Mouse (Mus musculus): ENCODE results near the gene Dhtkd1. TPM values are rescaled to one million over a fixed set of nuclear protein-coding genes. Genes with fewer than 3 reads are reported as not detected.
"Not testable (repeated sequence)": the region's sequence is repeated elsewhere in the genome, so short reads cannot be mapped to it uniquely, and the experiment has no call there.

The Dhtkd1 gene
- total RNA-seq (2022), result 10 to 100 TPM in 3 of 4 experiments, 1 to 10 TPM in 1; 8.4 to 14.5 (median 11.0) TPM

DNA sequence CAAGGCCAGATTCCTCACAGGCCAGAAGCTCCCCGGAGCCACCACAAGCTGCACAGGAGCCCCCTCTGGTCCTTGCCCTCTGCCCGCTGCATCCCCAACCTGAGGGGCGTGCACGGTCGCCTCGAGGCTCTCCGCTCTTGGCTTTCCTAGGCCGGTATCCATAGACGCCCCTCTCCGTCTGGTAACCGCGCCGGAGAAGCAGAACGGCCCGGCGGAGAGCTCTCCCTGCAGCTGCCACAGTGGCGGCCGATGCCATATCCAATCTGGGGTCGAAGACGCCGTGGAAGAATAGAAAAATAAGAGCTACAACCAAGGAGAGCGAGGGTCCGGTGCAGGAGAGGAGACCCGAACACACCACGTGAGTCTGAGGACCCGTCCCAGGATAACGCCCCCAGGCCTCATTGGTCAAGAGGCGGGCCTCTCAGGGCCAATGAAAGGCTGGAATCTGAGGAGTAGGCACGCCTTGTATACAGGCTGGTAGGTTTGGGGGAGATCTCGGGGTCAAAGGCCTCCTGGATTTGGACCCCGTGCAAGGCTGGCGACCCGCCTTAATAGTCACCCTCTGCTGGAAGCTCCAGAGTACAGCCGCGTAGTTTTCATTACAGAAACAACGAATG, at the start of gene Dhtkd1:
Gene Dhtkd1 (minus strand): TSS at position 377 of the 617 bp plus-strand sequence.
- DNase-seq (ENCODE audit: low spot score in 2 of 2), result peak; percentile 49 to 65

DNA sequence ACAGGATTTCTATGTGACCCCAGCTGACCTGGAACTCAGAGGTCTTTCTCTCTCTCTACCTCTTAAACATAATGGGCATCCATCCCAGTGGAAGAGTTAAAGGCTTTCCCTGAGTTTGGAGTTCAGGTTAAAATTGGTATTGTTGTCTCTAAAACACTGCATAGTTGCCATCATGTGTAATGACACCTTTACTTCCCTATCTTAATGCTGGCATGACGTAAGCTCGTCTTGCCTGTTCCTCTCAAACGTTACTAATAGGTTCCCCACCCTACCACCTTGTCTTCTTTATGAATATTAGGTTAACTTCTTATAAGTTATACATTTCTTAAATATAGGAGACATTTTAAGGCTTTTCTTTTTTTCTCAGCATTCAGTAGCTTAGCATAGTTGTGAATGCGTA, 34.9 kb upstream of the Dhtkd1 start:
- no peak for DNase-seq (ENCODE audit: low spot score in 2 of 2)

DNA sequence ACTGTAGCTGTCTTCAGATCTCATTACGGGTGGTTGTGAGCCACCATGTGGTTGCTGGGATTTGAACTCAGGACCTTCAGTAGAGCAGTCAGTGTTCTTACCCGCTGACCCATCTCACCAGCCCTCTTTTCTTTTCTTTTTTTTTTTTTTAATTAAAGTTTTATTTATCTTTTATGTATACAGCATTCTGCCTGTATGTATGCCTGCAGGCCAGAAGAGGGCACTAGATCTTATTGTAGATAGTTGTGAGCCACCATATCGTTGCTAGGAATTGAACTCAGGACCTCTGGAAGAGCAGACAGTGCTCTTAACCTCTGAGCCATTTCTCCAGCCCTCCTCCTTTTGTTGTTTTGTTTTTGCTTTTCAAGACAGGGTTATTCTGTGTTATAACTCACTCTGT, 28.0 kb upstream of the Dhtkd1 start:
- not testable (repeated sequence) for DNase-seq (ENCODE audit: low spot score in 2 of 2)

DNA sequence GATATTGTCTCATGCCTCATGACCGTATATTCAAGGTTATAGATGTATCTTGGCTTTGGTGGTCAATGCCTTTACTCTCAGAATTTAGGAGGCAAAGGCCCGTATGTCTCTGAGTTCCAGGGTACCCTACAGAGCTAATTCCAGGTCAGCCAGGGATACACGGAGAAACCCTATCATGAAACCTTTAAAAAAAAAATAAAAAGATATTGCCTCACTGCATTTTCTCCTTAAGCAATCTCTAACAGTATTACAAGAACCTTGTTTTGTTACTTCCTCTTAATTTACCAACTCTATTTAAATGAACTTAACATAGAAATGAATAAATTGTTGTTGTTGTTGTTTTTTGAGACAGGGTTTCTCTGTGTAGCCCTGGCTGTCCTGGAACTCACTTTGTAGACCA, 23.4 kb upstream of the Dhtkd1 start:
- no peak for DNase-seq (ENCODE audit: low spot score in 2 of 2)

DNA sequence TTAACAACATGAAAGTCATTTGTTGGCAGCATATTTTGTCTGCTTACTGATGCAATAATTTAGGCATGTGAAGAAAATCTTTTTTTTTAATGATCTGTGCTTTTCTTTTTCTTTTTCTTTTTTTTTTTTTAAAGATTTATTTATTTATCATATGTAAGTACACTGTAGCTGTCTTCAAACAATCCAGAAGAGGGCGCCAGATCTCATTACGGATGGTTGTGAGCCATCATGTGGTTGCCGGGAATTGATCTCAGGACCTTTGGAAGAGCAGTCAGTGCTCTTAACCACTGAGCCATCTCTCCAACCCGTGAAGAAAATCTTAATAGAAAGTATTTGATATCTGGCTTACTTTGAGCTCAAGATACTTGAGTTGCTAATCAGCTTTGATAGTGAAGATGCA, 21.1 kb upstream of the Dhtkd1 start:
- not testable (repeated sequence) for DNase-seq (ENCODE audit: low spot score in 2 of 2)

DNA sequence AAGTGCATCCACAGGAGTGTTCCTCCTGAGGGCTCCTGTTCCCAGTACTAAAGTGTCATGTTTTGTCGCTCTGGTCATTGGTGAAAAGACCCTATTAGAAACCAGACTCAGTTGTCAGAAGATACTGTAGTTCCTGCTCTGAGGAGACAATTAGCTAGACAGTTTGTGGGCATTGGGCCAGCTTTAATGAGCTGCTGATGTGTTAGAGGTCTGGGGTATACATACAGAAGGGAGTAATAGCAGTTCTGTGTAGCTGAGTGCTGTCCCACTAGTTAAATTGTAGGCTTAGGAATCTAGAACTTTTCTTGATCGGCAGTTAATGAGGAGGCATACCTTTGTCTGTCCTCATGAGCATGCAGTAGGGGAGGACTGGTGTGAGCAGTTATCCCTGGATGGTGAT, 19.7 kb upstream of the Dhtkd1 start:
- no peak for DNase-seq (ENCODE audit: low spot score in 2 of 2)

DNA sequence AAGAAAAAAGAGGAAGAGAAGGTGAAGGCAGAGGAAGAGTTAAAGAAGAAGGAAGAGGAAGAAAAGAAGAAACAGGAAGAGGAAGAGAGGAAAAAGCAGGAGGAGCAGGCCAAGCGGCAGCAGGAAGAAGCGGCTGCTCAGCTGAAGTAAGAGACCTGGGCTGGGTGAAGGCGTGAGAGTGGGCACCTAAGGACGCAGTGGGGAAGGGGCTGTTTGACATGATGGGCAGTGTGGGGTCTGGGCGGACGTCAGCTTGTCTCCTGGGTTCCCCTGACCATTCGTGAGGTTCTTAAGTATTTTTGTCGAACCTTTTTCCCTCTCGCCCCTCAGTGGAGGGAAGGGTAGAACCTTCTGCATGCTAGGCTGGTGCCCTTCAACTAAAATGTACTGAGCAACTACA, 15.1 kb upstream of the Dhtkd1 start:
- DNase-seq (ENCODE audit: low spot score in 2 of 2), result no peak

DNA sequence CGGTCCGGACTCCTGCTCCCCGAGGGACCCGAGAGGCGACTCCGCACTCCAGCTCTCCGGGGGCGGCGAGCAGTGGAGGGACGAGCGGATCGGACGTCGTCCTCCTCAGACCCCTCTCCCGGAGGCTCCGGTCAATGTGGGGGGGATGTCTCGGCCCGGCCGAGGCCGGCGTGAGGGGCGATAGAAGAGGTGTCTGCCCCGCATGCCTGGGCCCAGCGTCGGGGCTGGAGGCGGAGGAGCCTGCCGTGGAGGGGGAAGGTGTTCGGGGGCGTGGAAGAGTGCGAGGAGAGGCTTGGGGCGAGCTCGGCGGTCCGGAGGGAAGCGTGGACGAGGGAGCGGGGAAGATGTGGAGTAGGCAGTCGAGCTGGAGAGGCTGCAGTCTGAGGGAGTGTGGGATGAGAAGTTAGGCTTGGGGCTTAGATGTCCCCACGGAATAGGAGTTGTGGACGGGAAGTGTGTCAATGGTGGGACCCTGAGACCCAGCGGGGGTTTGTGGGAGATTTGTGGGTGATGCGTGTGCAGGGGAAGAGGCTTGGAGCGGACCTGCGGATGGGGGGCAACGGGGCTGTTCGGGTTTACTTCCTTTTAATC, 9.1 kb upstream of the Dhtkd1 start:
- no peak for DNase-seq (ENCODE audit: low spot score in 2 of 2)

DNA sequence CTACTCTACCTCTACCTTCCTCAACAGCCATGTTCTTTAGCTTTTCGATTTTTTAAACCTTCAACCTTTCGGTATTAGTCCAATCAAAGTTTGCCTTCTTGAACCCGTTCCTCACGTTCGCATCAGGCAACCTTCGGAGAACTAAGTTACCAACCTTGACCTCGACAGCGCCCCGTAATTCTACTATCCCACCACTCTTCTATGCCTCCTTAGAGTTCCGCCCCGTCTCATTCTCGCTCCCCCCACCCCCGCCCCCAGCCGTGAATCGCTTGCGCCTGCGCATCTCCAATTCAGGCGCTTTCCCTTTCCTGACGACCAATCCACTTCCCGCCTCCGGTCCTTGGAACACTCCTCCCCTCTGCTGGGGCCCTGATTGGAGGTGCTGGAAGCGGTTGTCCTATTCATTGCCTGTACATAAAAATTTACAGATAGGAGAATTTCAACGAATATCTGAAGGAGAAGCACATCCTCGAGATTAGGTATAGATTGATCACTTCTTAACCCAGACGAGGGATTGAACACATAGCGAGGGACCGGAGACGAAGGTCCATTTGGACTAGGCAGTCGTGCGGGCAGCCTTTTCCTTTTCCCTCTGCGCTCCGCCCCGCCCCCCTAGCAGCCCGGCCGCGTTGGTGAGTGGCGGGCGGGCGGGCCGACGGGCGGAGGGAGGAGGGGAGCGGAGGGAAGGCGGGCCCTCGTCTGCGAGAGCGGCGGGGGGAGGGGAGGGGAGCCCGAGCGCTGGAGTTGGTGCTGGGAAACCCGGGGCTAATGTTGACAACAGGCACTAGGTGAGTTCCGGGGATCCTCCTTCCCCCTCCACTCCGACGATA, 8.4 kb upstream of the Dhtkd1 start, which contains the start of gene Upf2:
Gene Upf2 (plus strand): TSS at position 704 of the 830 bp plus-strand sequence.
- DNase-seq (ENCODE audit: low spot score in 2 of 2), result peak; percentile 88 to 95

DNA sequence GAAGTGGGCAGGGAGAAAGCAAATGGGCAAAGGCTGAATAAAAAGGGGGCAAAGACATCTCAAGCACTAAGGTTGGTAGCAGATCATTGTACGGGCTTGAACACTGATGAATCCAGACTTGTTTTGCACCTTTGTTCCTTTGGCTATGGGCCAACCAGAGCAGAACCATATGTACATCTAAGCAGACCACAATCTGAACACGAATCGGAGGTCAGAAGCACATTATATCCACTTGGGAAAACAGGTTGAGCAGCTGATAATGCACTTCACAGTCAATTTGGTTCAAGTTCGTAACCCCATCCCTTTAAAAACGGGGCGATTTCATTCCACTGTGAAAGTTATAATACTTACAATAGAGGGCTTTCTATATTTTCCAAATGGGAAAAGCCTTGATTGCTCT, 7.7 kb upstream of the Dhtkd1 start:
- no peak for DNase-seq (ENCODE audit: low spot score in 2 of 2)

DNA sequence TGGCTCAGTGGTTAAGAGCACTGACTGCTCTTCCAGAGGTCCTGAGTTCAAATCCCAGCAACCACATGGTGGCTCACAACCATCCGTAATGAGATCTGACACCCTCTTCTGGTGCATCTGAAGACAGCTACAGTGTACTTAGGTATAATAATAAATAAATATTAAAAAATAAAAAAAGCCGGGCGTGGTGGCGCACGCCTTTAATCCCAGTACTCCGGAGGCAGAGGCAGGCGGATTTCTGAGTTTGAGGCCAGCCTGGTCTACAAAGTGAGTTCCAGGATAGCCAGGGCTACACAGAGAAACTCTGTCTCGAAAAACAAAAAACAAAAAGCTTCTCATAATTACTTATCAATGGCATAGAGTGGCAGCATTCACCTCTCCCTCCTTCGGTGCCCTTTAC, 7.2 kb upstream of the Dhtkd1 start:
- not testable (repeated sequence) for DNase-seq (ENCODE audit: low spot score in 2 of 2)

DNA sequence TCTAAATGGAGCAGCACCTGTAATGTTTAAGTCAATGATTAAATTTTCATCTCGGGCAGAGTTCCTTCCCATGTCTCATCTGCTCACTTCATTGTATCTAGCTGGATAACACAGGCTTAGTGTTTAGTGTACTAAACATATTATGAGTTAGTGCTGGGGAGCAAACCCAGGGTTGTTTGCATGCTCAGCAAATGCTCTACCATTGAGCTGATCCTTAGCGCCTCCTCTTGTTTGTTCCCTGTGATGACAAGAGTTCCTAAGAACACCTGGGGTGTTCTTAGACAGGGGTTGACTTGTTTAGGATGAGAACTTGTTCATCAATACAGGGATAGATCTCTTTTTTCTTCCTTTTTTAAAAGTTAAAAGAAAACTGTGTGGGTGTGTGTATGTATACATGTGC, 6.4 kb upstream of the Dhtkd1 start:
- no peak for DNase-seq (ENCODE audit: low spot score in 2 of 2)

DNA sequence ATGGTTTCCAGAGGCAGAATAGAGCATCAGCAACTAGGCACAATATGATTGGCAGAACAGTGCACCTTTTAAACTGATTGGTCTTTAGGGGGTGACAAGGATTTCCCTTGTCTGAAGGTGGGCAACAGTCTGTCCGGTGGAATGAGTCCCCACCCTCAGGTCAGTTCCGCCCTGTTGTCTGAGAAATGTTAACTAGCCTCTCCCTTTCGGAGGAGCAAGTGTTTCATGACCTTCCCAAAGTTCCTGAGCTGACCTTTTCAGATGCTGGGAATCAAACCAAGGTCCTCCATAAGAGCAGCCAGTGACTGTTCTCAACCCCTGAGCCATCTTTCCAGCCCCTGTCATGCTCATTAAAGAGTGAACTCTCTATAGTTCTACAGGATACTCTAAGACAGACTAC, 4.3 kb upstream of the Dhtkd1 start:
- no peak for DNase-seq (ENCODE audit: low spot score in 2 of 2)

DNA sequence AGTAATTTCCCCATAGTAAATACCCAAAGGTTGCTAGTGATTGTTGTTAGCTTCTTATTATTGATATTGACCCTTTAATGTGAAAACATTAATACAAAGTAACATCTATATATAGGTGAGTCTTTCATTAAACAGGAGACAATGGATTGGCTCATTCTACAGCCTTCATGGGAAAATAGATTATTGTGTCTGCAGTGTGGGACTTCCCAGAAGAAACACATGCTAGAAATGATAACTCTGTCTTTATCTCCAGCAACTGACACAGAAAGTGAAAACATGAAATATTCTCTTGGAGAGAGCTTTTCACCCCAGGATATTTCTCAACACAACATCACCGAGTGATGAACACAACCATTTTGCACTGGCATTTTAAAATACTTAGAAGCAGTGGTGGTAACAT, 3.0 kb upstream of the Dhtkd1 start:
- DNase-seq (ENCODE audit: low spot score in 2 of 2), result no peak

DNA sequence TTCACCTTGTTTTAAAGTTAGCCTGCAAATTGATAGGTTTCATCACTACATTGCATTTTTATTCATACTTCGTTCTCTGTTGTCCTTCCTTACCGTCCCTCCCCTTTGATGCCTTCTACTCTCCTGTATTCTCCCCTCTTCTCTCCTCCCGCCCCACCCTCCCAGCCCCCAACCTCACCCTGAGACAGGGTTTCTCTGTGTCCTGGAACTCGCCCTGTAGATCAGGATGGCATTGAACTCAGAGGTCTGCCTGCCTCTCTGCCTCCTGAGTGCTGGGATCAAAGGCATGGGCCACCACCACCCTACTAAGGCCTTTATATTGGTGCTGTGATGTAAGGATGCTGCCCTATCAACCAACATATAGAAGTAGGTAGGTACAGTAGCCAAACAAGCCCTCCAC, 479 bp upstream of the Dhtkd1 start:
- no peak for DNase-seq (ENCODE audit: low spot score in 2 of 2)

DNA sequence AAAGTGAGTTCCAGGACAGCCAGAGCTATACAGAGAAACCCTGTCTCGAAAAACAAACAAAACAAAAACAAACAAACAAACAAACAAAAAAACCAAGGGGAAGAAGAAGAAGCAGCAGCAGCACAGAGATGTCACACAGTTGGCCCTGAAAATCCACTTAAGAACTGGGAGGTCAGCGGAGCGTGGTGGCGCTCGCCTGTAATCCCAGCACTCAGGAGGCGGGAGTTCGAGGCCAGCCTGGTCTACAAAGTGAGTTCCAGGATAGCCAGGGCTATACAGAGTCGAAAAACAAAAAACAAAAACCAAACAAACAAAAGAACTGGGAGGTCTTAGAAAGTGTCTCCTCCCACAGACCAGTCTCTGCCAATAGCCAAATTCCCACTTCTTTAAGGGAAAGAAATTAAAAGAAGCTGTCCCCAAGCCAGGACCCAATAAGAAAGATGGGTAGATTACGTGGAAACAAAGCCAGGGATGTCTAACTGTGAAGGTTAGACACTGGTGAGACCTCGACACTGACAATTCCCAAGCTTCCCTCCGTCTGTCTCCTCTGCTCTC, 654 bp downstream of the Dhtkd1 start:
- DNase-seq (ENCODE audit: low spot score in 2 of 2), result no peak

DNA sequence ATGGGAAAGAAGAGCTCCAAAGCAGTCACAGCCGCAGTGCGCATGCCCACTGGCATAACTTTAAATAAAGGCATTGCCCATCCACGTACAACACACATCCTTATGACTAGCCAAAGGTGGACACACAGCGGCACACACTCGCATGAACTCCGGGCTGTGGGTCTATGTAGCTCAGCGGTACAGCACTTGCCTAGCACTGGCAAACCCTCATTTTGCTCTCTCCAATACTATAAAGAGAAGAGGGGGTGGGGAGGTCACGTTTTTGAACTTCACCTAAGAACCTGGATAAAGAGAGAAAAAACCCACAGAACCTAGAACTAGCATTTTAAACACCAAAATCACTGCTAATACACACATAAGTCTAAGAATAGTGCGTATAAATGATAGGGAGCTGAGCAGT, 1.7 kb downstream of the Dhtkd1 start:
- DNase-seq (ENCODE audit: low spot score in 2 of 2), result no peak

DNA sequence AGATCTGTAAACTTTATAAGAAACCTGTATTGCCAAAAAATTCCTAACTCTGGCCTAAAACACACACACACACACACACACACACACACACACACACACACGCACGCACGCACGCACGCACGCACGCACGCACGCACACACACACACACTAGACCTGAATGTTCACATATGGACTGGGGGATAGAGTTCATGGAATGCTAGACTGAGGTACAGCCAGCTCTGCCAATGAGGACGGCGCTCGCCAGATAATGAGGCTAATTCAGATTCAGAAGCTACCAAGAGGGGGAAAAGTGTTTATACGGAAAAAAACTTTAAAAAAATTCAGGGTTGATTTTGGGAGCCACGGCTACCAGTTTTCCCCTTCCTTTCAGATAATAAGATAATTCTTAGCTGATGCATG, 2.7 kb downstream of the Dhtkd1 start:
- no peak for DNase-seq (ENCODE audit: low spot score in 2 of 2)

DNA sequence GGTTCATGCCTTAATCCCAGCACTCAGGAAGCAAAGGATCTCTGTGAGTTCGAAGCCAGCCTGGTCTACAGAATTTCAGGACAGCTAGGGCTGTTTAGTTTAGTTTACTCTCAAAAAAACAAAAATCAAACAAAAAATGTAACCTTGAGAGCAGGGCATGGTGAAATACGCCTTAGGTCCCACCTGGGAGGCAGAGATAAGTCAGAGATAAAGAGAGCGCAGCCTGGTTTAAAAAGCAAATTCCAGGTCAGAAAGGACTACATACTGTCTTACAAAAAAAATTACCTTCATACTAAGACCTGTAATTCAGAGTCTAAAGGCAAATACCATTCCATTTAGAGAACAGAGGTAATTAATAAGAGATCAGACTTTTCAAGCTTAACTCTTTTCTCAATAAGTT, 3.3 kb downstream of the Dhtkd1 start:
- no peak for DNase-seq (ENCODE audit: low spot score in 2 of 2)

DNA sequence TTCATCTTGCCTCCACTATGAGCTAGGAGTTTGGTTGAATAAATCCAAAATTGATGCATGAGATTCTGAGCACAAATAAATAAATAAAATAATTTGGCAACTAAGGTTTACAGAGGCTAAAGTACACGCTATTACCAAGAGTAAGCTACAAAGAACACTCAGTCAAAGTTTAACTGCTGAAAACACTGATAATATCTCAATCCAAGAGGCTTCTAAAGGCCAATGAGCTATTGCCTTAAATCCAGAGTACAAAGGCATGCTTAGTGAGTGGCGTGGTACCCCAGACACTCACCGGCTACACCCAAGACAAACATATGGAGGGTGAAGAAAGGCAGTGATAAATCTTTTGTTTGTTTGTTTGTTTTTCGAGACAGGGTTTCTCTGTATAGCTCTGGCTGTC, 6.0 kb downstream of the Dhtkd1 start:
- no peak for DNase-seq (ENCODE audit: low spot score in 2 of 2)

DNA sequence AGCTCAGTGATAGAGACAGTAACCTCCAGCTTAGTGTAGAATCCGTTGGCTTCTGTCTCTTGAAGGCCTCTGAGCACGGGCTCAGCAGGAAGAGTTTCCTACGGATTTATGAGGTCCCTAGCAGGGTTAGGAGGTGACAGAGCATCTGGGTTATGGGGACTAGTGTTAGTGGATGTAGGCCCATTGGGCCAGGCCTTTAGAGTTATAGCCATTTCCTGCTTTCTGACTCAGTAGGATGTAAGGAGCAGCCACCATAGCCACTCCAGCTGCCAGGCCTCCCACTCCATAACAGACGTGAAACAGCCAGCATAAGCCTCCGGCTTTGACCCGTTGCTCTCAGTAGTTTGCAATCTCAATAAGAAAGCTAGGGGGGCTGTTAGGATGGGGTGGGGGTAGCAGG, 6.5 kb downstream of the Dhtkd1 start:
- no peak for DNase-seq (ENCODE audit: low spot score in 2 of 2)

DNA sequence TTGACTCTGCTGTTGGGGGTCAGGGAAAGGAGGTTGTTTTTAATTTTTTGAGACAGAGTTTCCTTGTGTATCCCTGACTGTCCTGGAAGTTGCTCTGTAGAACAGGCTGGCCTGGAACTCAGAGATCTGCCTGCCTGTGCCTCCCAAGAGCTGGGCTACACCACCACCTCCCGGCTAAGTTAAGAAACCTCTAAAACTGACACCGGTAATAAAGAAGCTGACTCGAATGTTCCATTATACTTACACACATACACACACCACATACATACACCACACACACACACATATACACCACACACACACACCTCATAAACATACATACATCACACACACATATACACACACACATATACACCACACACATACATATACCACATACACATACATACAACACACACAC, 7.7 kb downstream of the Dhtkd1 start:
- DNase-seq (ENCODE audit: low spot score in 2 of 2), result no peak
